Mouse (Mus musculus): Measurements from ENCODE around the gene Bmpr1b. TPM values are rescaled to one million over a fixed set of nuclear protein-coding genes. Genes with fewer than 3 reads are reported as not detected.

Gene Bmpr1b
- polyA plus RNA-seq, 1 experiment, result not detected

GRCm38 (mm10) chr3:141793755-141794154, 375.5 kb downstream of the Bmpr1b start:
- Histone ChIP-seq H3K4me1 (no peaks in the 10 kb centered on the region), H3K36me3 (replicated peaks; ENCODE audit: low read length) (no peaks in the 10 kb centered on the region), H3K9me3 (0 out of 2 replicates have a peak, but pooled peaks cover 4% of the 10 kb centered on the region), H3K27me3 (replicated peaks) (no peaks in the 10 kb centered on the region), H3K4me3 (replicated peaks) (no peak overlapping the region)
- TF ChIP-seq FLI1 (IDR thresholded peaks at IDR 0.05; ENCODE audit: low read length), result no peak
- TF ChIP-seq GATA1 (IDR thresholded peaks at IDR 0.05; ENCODE audit: borderline replicate concordance, low read length), result no peak

- no peaks in the 10 kb centered on the region for H3K27me3 ChIP-seq (replicated peaks)
- H3K36me3 ChIP-seq (replicated peaks; ENCODE audit: low read length), result no peaks in the 10 kb centered on the region
- no peak overlapping the region for H3K4me3 ChIP-seq (replicated peaks)
- H3K4me1 ChIP-seq, result no peaks in the 10 kb centered on the region
- TF ChIP-seq FLI1 (IDR thresholded peaks at IDR 0.05; ENCODE audit: low read length) (no peak), GATA1 (IDR thresholded peaks at IDR 0.05; ENCODE audit: borderline replicate concordance, low read length) (no peak)
- 0 out of 2 replicates have a peak, but pooled peaks cover 4% of the 10 kb centered on the region for H3K9me3 ChIP-seq
Measured at GRCm38 (mm10) chr3:141792106-141792505, 377.1 kb downstream of the Bmpr1b start.

- no peak for TF ChIP-seq FLI1 (IDR thresholded peaks at IDR 0.05; ENCODE audit: low read length)
- TF ChIP-seq GATA1 (IDR thresholded peaks at IDR 0.05; ENCODE audit: borderline replicate concordance, low read length), result no peak
- no peak overlapping the region for H3K4me3 ChIP-seq (replicated peaks)
- no peaks in the 10 kb centered on the region for H3K4me1 ChIP-seq
- no peaks in the 10 kb centered on the region for H3K36me3 ChIP-seq (replicated peaks; ENCODE audit: low read length)
- 0 out of 2 replicates have a peak, but pooled peaks cover 4% of the 10 kb centered on the region for H3K9me3 ChIP-seq
- H3K27me3 ChIP-seq (replicated peaks), result no peaks in the 10 kb centered on the region
Measured at GRCm38 (mm10) chr3:141791026-141791780, 378.0 kb downstream of the Bmpr1b start.

Other genes with a start within 250 kb of the Bmpr1b start
- gene Pdlim5, start 226.3 kb upstream of the Bmpr1b start, polyA plus RNA-seq (2012; ENCODE audit: insufficient read depth, low replicate concordance), result 44.2 and 57.1 TPM in 2 replicates